Mouse (Mus musculus) small intestine, adult 2 months (tissue): ENCODE data around the gene Brsk2.

Experiments used
- CTCF ChIP-seq: fragments of 200-500 bp; IDR thresholded peaks from 2 replicates; pipeline ENCODE4 v1.5.1; 2012; ENCODE audit warnings: low read depth, mild to moderate bottlenecking, control low read depth, inconsistent platforms, low read length, moderate library complexity, mixed read lengths; ENCODE audit not compliant: insufficient replicate concordance, insufficient read length; ENCODE audit errors: extremely low read depth
- POLR2A ChIP-seq: fragments of 200-500 bp; IDR thresholded peaks from 2 replicates; pipeline ENCODE4 v1.6.1; 2012; ENCODE audit warnings: low read depth, mild to moderate bottlenecking, control low read depth, inconsistent platforms, low read length, moderate library complexity

DNA sequence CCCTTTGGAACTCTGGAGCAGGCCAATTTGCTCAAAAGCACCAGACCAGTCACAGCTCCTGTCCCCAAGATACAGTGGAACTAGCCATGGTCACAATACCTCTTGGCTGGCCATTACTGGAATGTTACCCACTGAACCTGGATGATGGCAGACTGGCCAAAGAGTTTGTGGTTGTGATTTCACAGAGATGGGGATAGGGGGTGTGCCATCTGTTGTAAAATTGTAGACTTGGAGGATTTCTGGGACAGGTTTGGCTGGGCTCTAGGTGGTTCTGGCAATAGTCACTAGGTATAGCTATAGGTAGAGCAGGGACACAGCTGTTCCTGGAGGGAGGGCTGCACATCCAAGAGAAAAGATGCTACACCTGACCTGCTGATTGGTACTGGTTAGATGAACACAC lies 2.0 kb upstream of the Brsk2 start:
- TF ChIP-seq CTCF = no peak
- TF ChIP-seq POLR2A = no peak
